Mouse (Mus musculus) gastrocnemius, adult 2 months (tissue): Measurements from ENCODE around the gene Bcas3. TPM values are rescaled to one million over a fixed set of nuclear protein-coding genes. Genes with fewer than 3 reads are reported as not detected.

ENCODE experiments used
- DNase-seq: peaks from one replicate; pipeline ENCODE4 v3.0.0; 2022
- H3K27ac ChIP-seq: fragments of 200-600 bp; 2 replicates; pipeline ENCODE4 v1.8.1; 2022; ENCODE audit warnings: mild to moderate bottlenecking
- H3K4me3 ChIP-seq: fragments of 200-600 bp; 2 replicates; pipeline ENCODE4 v1.8.1; 2022; ENCODE audit warnings: mild to moderate bottlenecking, moderate library complexity
- CTCF ChIP-seq: fragments of 200-600 bp; IDR thresholded peaks from 2 replicates; pipeline ENCODE4 v1.8.1; 2022; ENCODE audit warnings: antibody characterized with exemption, mild to moderate bottlenecking, moderate library complexity
- intact Hi-C: fragments of 180-260 bp; cut with DNase I; formaldehyde crosslinking; loops from one replicate; pipeline ENCODE4 v1.15.1; 2025
- total RNA-seq, 2 experiments: library from RNA; stranded (reverse); gene quantifications; 2 replicates each; pipeline ENCODE4 v1.2.3; 2021

Gene Bcas3
- total RNA-seq, 2 experiments from 2014 or later = 39.6 to 46.6 TPM

DNA sequence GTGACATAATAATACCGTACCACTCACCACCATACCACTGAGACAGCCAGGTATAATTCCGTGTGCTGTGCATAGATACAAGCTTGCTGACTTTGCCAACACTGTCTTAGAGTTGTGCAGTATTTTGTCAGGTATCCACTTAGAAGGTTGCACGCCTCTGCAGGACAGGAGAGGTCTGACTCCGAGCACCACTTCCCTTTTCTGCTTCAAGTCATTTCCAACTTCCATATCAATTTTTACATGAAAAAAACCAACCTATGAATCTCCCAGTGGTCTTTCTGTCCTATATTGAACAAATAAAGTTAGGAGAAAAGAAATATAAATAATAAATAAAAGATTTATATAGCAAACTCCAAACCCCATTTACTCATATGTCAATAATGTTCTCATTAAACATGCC, 152.8 kb downstream of the Bcas3 start:
- DNase-seq = no peak
- TF ChIP-seq CTCF = no peak
- Histone ChIP-seq H3K4me3 (no peak overlapping the region), H3K27ac (no peak overlapping the region)
- intact Hi-C loops = no loop called here

DNA sequence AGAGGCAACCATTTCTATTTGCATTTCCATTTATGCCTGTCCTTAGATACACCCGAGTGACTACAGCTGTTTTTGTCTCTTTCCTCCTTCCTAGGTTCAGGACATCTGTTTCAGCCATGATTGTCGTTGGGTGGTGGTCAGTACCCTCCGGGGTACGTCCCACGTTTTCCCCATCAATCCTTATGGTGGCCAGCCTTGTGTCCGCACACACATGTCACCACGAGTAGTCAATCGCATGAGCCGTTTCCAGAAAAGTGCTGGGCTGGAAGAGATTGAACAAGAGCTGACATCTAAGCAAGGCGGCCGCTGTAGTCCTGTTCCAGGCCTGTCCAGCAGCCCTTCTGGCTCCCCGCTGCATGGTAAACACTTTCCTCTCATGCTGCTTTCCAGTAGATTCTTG, 156.4 kb downstream of the Bcas3 start:
- H3K27ac ChIP-seq = no peak overlapping the region
- no peak for DNase-seq
- intact Hi-C loops = no loop called here
- H3K4me3 ChIP-seq = no peak overlapping the region
- no peak for TF ChIP-seq CTCF

DNA sequence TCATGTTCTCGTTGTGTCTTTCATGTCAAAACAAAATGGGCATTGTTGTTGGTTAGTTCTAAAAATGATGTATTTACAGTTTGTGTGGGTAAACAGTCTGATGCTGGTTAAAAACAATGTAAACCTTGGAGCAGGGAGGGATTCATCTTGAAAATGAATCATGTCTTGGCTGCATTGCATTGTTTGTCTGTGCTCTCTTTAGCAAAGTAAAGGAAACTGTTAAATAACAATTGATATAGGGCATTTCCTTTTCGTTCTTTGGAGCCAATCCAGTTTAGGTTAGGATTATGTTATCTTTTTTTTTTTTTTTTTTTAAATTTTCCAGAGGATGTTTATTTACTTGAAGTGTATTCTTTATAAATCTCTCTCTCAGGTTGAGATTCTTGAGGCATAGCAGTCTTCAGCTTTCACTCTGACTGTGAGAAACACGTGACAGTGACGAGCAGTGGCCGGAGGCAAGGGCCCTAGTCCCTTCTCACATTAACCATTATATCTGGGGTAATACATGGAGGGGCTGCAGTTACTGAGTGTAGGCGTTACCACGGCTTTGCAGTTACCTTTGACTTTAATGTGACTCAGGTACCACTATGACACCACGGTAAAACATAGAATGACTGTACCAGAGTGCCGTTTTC, 158.4 kb downstream of the Bcas3 start:
- TF ChIP-seq CTCF = no peak
- peak overlapping the region; percentile 40 for H3K27ac ChIP-seq
- intact Hi-C loops = no loop called here
- no peak for DNase-seq
- H3K4me3 ChIP-seq = no peak overlapping the region

DNA sequence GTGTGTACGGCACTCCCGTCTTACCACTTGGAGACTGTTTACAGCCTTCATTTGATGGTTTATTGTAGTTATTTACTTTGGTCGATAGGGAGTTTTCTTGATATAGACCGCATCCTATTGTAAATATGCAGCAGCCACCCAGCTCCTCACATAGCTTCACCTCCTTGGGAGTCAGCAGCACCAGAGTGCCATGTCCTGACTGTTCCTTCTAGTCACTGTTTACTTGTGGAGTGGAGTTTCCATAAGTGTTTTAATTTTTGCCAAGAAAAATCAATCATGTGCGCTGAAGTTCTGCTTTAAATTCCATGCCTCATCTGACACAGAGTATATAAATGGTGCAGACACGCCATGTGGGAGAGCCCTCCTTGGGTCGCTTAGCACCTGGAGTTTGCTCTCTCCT, 163.8 kb downstream of the Bcas3 start:
- TF ChIP-seq CTCF = no peak
- H3K4me3 ChIP-seq = no peak overlapping the region
- DNase-seq = no peak
- no peak overlapping the region for H3K27ac ChIP-seq
- intact Hi-C loops = loop anchor here (5.0 kb wide), 2 partner anchors 49 to 326 kb away; no protein-coding TSS in a partner anchor

- no peak for DNase-seq
- intact Hi-C loops = loop anchor here (2.0 to 5.0 kb wide), 3 partner anchors 51 to 324 kb away; no protein-coding TSS in a partner anchor
- Histone ChIP-seq H3K27ac (peak overlapping the region; percentile 44), H3K4me3 (no peak overlapping the region)
- TF ChIP-seq CTCF = peak; percentile 79
These were observed 165.2 kb downstream of the Bcas3 start for GRCm38 (mm10) chr11:85518025-85518756.

GRCm38 (mm10) chr11:85520236-85520635, 167.3 kb downstream of the Bcas3 start:
- H3K27ac ChIP-seq = peak overlapping the region; percentile 82
- intact Hi-C loops = no loop called here

DNA sequence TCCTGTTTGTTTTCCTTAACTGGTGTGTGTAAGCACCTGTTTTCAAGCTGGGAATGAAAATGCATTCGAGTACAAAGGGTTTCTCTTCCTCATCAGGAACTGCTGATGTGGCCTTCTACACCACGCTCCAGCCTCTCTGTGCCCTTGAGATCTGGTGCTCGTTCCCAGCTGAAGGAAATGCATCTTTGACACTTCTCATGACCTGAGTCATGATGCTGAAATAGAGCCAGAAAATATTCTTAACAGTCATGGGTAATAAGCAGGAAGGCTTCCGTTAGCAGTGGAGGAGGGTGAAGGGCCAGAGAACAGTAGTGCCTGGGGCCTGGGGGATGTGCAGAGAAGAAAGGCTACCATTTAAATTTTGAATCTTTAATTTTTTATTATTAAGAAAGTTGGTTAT, 168.0 kb downstream of the Bcas3 start:
- TF ChIP-seq CTCF = no peak
- intact Hi-C loops = no loop called here

More at GRCm38 (mm10) chr11:85520236-85520635, 167.3 kb downstream of the Bcas3 start:
- no peak for DNase-seq
- no peak overlapping the region for H3K4me3 ChIP-seq
- peak; percentile 41 for TF ChIP-seq CTCF

DNA sequence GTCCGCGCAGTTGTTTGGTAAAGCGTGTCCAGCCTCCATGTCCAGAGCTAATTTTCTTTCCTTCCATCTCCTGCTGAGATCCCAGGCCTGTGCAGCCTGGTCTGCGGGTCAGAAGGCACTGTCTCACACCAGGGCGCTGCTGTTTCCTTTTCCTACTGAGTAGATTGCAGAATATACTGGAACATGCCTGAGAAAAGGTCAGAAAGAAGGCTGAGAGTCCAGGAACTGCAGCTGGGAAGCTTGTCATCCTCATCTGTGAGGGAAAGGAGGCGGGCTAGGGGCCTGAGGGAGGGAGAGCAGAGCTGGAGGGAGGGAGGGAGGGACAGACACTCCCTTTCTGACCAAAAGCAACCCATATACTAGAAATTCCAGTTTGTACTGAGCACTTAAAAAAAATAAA, 170.7 kb downstream of the Bcas3 start:
- peak; percentile 56 for DNase-seq
- H3K4me3 ChIP-seq = peak overlapping the region; percentile 64
- peak overlapping the region; percentile 82 for H3K27ac ChIP-seq
- intact Hi-C loops = no loop called here
- TF ChIP-seq CTCF = no peak

More for the DNA sequence above, 168.0 kb downstream of the Bcas3 start:
- H3K27ac ChIP-seq = peak overlapping the region; percentile 82
- no peak for DNase-seq
- no peak overlapping the region for H3K4me3 ChIP-seq

DNA sequence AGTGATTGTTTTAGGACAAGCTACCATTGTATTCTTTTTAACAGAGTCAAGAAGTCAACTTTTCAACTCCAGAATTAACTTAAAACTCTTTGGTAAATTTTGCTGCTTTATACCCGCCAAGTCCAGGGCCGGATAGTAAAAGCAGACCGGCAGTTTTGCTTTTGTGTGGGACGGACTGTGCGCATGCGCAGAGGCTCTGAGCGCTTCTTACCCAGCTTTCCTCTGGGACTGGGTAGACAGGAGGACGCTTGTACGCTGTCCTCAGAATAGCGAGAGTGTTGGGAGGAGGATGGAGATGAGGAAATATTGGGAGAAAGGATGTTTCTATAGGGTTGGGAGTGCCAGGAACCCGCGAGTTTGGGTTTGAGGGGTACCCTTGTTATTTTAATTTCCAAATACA, 171.2 kb downstream of the Bcas3 start:
- Histone ChIP-seq H3K4me3 (peak overlapping the region; percentile 64), H3K27ac (peak overlapping the region; percentile 82)
- TF ChIP-seq CTCF = no peak
- peak; percentile 89 for DNase-seq
- intact Hi-C loops = no loop called here

DNA sequence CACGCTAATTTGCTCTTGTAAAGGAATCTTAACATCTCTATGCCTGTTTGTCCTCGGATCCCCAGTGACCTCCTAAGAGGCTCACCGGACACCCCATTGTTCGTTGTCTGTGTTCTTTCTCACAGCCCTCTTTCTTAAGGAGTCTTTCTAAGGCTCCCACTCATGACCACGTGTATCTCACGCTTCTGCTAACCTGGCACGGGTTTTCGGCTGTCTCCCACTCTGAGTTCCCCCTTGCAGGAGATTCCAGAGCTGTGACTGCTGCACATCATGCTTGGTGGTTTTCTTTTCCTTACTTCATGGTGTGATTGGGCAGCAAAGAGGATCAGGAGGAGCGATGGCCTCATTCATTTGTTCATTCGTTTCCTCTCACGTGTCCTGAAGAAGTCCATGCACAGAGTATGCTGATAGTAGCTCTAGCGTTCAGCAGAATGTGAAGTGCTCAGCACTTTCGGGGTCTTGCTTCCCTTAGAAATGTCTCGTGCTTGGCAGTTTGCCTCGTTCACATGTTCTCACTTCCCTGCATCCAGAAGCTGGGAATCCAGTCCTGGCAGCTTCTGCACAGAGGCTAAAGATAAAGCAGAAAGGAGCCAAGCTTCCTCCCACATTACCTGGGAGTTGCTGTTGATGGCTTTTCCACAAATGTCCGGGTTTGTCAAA, 172.0 kb downstream of the Bcas3 start:
- intact Hi-C loops = loop anchor here (5.0 kb wide), 1 partner anchor 47 kb away; no protein-coding TSS in a partner anchor
- Histone ChIP-seq H3K4me3 (peak overlapping the region; percentile 64), H3K27ac (peak overlapping the region; percentile 82)
- TF ChIP-seq CTCF = no peak
- peak; percentile 66 for DNase-seq

GRCm38 (mm10) chr11:85525501-85525885, 172.5 kb downstream of the Bcas3 start:
- no peak for TF ChIP-seq CTCF
- DNase-seq = peak; percentile 33

GRCm38 (mm10) chr11:85525979-85526775, 173.2 kb downstream of the Bcas3 start:
- Histone ChIP-seq H3K27ac (peak overlapping the region; percentile 82), H3K4me3 (peak overlapping the region; percentile 64)
- intact Hi-C loops = loop anchor here (5.0 kb wide), 1 partner anchor 46 kb away; no protein-coding TSS in a partner anchor
- no peak for DNase-seq
- no peak for TF ChIP-seq CTCF

More at GRCm38 (mm10) chr11:85525501-85525885, 172.5 kb downstream of the Bcas3 start:
- intact Hi-C loops = loop anchor here (5.0 kb wide), 1 partner anchor 47 kb away; no protein-coding TSS in a partner anchor
- peak overlapping the region; percentile 64 for H3K4me3 ChIP-seq
- peak overlapping the region; percentile 82 for H3K27ac ChIP-seq
